Mouse (Mus musculus) CD8-positive naive resting alpha-beta T cell, adult 2 months (primary cell): Measurements from ENCODE around the gene Nrxn2.
A peak's percentile ranks its signal among the peaks of the same experiment; 100 is the strongest.

Source experiments
- DNase-seq, 2 experiments: peaks; one replicate each; pipeline ENCODE4 v3.0.0; 2022; ENCODE audit warnings: low read depth in 2 of 2, low spot score in 2 of 2

The Nrxn2 gene

DNA sequence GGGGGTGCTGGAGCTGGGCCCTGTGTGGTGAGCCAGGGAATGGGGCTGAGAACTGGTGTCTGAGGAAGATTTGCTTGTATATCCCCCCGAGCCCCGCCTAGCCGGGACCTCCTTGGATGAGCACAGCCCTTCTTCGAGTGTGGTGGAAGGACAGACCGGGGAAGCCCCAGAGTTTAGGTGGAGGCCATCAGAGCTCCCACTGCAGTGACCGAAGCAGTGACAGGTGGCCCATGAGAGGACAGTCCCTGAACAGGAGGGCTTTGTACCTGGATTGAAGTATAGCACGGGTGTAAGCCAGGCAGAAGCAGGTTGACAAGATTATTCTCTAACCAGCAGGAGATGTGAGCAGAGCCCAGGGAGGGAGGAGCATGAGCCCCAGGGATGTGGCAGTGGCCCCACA, 31.3 kb downstream of the Nrxn2 start:
- no peak for DNase-seq

GRCm38 (mm10) chr19:6452030-6452494, 33.5 kb downstream of the Nrxn2 start:
- peak; percentile 45 to 57 for DNase-seq

DNA sequence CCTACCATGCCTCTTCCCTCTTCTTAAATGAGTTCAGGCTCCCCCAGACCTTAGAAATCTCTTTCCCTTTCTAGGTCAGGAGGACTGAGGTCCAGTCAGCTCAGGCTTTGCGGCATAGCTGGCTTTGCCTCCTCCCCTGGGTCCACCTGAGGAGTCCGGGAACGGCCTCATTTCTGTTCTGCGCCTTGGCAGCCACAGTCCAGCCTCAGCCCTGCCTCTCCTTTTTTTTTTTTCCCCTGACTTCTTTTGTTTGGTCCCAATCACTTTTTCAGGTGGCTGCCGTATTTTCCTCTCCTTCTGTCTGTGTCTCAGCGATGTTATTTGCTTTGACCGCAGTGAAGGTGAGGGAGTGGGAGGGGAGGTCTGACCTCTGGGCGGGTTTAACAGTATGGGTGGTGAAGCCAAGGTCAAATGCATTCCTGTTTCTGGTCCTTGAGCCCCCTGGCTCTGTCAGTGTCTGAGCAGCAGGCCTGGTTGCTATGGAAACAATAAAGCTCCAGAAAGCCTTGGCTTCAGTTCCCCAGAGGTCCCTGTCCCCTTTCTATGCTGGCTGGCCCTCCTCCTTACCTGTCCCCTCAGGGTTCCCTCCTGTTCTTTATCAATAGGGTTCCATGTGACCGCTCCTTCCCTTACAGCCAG, 34.3 kb downstream of the Nrxn2 start:
- DNase-seq: no peak

DNA sequence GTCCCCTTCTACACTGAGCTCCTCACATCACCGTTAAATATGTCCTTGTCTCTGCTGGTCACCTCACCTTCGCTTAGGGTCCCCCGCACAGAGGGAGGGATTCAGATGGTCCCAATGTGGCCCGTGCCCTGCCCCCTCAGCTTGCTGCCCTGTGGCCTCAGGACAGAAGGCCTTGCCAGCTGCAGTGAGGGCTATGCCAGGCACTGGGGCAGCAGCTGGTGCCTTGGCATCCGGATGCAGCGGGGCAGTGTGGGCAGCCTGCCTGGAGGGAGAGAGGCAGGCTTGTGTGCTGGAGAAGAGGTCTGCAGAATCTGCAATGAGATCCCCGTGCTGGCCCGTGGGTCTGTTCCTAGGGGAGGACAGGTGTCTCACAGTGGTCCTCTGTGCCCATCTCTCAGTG, 34.8 kb downstream of the Nrxn2 start:
- DNase-seq: no peak

- DNase-seq: no peak
These were observed 35.6 kb downstream of the Nrxn2 start for GRCm38 (mm10) chr19:6454041-6454720.

GRCm38 (mm10) chr19:6459504-6459903, 41.0 kb downstream of the Nrxn2 start:
- no peak for DNase-seq

GRCm38 (mm10) chr19:6462841-6463240, 44.3 kb downstream of the Nrxn2 start:
- DNase-seq: no peak

DNA sequence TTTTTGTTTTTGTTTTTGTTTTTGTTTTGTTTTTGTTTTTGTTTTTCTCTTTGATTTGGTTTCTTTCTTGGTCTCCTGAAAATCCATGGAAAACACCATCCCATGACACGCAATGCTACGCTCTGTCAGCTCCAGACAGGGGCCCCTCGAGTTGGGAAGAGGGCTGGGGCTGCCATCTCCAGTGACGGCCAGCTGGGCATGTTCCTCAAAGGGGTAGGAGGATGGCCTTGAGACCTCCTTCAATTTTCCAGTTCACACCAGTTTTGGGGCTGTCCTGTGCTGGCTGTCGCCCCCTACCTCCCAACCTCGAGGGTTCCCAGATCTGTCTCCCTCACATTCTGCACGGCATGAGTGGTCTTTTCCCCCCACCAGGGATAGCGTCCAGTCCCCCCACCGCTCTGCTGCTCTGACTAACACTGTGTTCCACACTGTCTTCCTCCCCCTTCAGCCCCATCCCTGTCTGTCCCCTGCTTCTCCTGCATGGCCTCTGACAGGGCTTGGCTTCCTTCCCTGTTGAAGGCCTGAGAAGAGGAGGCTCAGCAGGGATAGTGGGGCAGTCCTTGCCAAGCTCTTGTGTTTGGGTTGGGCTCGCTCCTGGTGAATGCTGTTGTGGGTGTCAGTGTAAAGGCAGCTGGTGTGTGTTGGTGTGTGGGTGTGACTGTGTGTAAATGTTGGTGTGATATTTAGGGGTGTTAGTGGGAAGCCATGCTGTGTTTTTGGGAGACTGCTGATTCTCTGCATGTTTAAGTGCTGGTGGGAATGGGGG, 46.0 kb downstream of the Nrxn2 start:
- no peak for DNase-seq

DNA sequence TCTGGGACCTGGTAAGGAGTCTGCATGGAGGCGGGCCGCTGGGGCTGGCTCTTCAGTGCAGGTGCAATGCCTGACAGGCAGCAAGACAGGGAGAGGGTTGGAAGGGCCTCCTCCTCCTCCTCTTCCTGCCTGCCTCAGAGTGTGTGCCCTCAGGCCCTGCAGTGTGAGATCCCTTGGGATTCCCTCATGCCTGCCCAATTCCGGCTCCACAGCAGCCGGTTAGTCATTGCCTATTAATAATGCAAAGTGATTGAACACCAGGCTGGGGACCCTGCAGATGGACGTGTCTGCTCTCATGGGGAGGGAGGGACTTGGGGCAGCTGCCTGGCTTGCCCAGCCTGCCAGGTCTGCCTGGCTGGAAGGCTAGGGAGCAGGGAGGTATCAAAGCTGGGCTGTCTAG, 46.6 kb downstream of the Nrxn2 start:
- no peak for DNase-seq

GRCm38 (mm10) chr19:6466945-6467344, 48.4 kb downstream of the Nrxn2 start:
- DNase-seq: no peak

- DNase-seq: no peak
These were observed 48.9 kb downstream of the Nrxn2 start for GRCm38 (mm10) chr19:6467374-6467979.

- no peak for DNase-seq
These were observed 53.1 kb downstream of the Nrxn2 start for GRCm38 (mm10) chr19:6471630-6472029.

DNA sequence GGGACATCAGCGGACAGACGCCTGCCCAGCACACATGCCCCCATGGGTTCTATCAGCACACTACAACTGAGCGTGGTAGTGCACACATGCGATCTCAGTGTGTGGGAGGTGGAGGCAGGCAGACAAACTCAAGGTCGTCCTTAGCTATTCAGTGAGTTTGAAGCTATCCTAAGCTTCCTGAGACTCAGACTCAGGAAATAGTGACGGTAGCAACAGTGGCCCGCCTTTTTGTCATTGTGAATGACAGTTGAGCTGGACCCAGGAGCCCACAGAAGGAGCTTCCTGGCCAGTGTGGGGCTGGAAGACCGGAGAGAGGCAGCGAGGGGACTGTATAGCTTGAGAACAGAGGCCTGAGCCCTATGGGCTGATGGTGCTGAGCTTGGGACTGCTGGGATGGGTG, 54.3 kb downstream of the Nrxn2 start:
- no peak for DNase-seq

DNA sequence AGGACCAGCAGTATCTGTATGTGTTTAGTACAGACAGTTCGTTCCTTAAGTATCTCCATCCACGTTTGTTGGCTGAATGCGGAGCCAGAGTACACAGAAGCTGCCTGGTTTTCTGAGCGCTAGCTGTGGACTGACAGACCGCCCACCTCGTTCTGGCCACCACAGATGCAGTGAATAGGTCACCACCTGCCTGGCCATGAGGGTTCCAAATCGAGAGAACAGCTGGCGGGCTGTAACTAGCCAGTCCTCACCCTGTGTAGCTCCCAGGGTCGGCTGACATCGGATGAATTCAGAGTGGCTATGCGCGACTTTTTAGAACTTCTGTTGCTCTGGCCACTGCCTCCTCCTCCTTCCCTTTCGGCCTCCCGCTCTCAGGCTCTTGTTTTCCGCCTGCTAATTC, 56.2 kb downstream of the Nrxn2 start:
- no peak for DNase-seq

GRCm38 (mm10) chr19:6475129-6475528, 56.6 kb downstream of the Nrxn2 start:
- DNase-seq: no peak

GRCm38 (mm10) chr19:6477007-6477406, 58.5 kb downstream of the Nrxn2 start:
- no peak for DNase-seq

- no peak for DNase-seq
These were observed 60.0 kb downstream of the Nrxn2 start for GRCm38 (mm10) chr19:6478566-6478965.

GRCm38 (mm10) chr19:6482886-6483285, 64.4 kb downstream of the Nrxn2 start:
- no peak for DNase-seq

GRCm38 (mm10) chr19:6485059-6485630, 66.6 kb downstream of the Nrxn2 start:
- DNase-seq: no peak

- peak; percentile 72 to 82 for DNase-seq
These were observed 70.5 kb downstream of the Nrxn2 start for GRCm38 (mm10) chr19:6489030-6489429.

- DNase-seq: no peak
These were observed 73.0 kb downstream of the Nrxn2 start for GRCm38 (mm10) chr19:6491538-6491937.
